Mouse (Mus musculus) right cerebral cortex, postnatal 25 days (tissue): ENCODE measurements around the gene Gse1.
A peak's percentile ranks its signal among the peaks of the same experiment; 100 is the strongest.

Experiments
- DNase-seq: peaks from one replicate; pipeline ENCODE4 v3.0.0; 2022

The Gse1 gene

GRCm38 (mm10) chr8:120595963-120596362 lies 367.7 kb downstream of the Gse1 start:
- no peak for DNase-seq

- peak; percentile 85 for DNase-seq
Observed at GRCm38 (mm10) chr8:120598579-120598978, 370.3 kb downstream of the Gse1 start.

DNA sequence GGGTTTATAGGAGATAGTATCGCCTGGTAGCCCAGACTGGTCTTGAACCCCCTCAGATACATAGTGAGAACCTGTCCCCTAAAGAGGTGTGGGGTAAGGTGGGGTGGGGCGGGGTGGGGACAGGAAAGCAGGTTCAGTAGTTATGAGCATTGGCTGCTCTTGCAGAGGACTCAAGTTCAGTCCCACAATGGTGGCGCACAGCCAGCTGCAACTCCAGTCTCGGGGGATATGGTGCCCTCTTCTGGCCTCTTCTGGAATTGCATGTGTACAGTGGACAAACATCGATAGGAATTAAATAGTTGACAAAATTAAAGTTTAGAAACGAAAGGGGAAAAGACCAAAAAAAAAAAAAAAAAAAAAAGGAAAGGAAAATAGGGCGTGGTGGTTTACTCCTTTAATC lies 371.2 kb downstream of the Gse1 start:
- peak; percentile 56 for DNase-seq

DNA sequence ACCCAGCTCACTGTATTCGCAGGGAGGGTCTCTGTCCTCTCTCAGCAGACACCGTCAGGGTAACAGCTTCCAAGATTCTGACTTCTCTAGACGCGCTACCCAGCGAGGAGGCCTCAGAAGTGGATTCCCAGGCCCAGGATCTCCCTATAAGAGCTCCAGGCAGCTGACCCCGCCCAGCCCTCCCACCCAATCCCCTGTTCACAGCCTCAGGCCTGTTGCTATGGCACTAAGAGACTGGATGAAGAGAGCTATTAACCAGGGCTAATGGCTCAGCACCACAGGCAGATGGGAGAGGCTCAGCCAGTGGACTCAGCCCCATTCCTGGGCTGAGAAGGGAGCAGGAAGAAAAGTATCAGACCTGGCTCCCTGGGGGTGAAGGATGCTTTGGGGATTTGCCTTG lies 374.4 kb downstream of the Gse1 start:
- DNase-seq: no peak

GRCm38 (mm10) chr8:120607460-120607859 lies 379.2 kb downstream of the Gse1 start:
- no peak for DNase-seq

- peak; percentile 55 for DNase-seq
Observed at GRCm38 (mm10) chr8:120607885-120608284, 379.6 kb downstream of the Gse1 start.

GRCm38 (mm10) chr8:120610824-120611223 lies 382.6 kb downstream of the Gse1 start:
- no peak for DNase-seq

GRCm38 (mm10) chr8:120614491-120614890 lies 386.2 kb downstream of the Gse1 start:
- DNase-seq: no peak

DNA sequence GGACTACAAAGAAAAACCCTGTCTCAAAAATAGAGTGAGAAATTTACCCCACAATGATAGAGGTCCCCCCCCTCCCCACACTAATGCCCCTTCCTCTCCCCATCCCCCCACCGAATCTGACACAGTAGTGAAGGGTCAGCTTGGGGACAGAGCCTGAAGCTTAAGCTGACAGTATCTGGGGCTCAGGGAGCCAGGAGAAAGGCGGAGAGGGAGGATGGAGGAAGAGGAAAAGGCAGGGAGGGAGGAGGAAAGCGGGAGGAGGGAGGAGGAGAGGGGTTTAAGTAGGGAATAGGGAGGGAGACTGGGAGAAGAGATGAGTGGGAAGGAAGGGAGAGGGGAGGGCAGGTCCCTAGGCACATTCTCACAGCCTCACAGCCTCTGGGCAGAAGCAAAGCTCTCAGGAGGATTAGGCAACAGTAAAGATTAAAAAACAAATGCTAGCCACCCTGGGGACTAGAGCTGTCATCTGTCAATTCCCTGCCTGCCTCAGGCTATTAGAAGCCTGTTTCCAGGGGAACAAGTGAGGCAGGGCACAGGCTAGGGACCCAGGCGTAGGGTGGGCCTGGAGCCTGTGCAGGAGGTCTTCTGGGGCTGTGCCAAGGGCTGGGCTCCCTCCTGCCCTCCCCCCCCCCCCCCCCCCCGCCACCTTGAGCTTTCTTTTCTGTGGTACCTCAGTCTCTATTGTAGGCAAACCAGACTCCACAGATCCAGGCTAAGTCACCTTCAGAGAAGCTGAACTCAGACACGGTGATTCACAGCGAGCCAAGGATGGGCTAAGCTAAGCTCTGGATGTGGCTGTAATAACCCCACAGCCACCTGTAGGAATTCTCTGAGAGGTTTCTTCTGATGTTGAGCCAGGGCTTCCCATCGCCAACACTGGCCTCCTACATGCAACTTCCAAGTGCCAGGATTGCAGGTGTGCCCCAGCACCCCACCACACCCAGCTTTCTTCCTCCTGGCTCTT lies 388.7 kb downstream of the Gse1 start:
- no peak for DNase-seq

GRCm38 (mm10) chr8:120618110-120618509 lies 389.9 kb downstream of the Gse1 start:
- peak; percentile 56 for DNase-seq

- peak; percentile 35 for DNase-seq
Observed at GRCm38 (mm10) chr8:120619235-120620180, 391.3 kb downstream of the Gse1 start.

GRCm38 (mm10) chr8:120620441-120620840 lies 392.2 kb downstream of the Gse1 start:
- no peak for DNase-seq

GRCm38 (mm10) chr8:120622161-120622560 lies 393.9 kb downstream of the Gse1 start:
- no peak for DNase-seq

GRCm38 (mm10) chr8:120623608-120624007 lies 395.4 kb downstream of the Gse1 start:
- DNase-seq: no peak

GRCm38 (mm10) chr8:120626461-120626860 lies 398.2 kb downstream of the Gse1 start:
- no peak for DNase-seq

- DNase-seq: no peak
Observed at GRCm38 (mm10) chr8:120627298-120627697, 399.0 kb downstream of the Gse1 start.

GRCm38 (mm10) chr8:120630031-120630430 lies 401.8 kb downstream of the Gse1 start:
- no peak for DNase-seq

DNA sequence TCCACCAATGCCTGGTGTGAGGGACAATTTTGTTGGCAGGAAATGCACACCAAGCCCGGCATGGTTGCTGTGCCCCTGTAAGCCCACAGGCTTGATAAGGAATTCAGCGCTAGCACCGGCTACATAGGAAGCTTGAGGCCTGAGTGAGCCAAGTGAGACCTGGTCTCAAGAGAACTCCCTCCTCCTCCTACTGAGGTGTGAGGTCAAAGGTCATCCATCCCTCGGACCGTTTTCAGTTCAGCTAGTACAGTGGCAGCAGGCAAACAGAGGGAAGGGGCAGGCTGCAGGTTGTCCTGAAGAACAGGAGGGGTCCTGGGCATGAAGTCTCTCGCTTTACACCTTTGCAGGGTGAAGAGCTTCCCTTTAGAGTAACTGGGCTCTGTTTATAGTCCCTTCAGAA lies 402.6 kb downstream of the Gse1 start:
- no peak for DNase-seq
